ENCODE assay signal across 8 mouse cellular contexts in genomic region chr5:138994786-138995720, GRCm38 (mm10). TPM values are rescaled to one million over a fixed set of nuclear protein-coding genes. Genes with fewer than 3 reads are reported as not detected.
DNase-seq lines count a peak whose midpoint lies in the region; ATAC-seq and TF ChIP-seq lines count a peak whose summit lies in the region.

No protein-coding gene starts in this region.

- H3K4me2 ChIP-seq in hindbrain, embryonic 15.5 days, result peak overlapping the region; percentile 95

- no peaks in the 10 kb centered on the region for H3K9me3 ChIP-seq in hindbrain, embryonic 15.5 days

- no peaks in the 10 kb centered on the region for H3K36me3 ChIP-seq in hindbrain, embryonic 15.5 days

- peak overlapping the region; percentile 87 for H3K9ac ChIP-seq in hindbrain, embryonic 15.5 days

- ATAC-seq in hindbrain, embryonic 15.5 days (ENCODE audit: low FRiP score, low read depth), result peak; percentile 61
- no peak for ATAC-seq in activated CD4-positive, CD25-positive, alpha-beta regulatory T cell, adult 4 months

- H3K27ac ChIP-seq in gastrocnemius, adult 2 months, result peak overlapping the region; percentile 99
- H3K27ac ChIP-seq in hindbrain, embryonic 15.5 days (replicated peaks), result peak overlapping the region; percentile 91

- peak overlapping the region; percentile 95 for H3K4me3 ChIP-seq in gastrocnemius, adult 2 months
- H3K4me3 ChIP-seq in hindbrain, embryonic 15.5 days, result peak overlapping the region; percentile 75

- intact Hi-C loops in gastrocnemius, adult 2 months (cut with DNase I), result loop anchor here (2.0 to 5.0 kb wide), 4 partner anchors 16 to 87 kb away; no protein-coding TSS in a partner anchor

- H3K4me1 ChIP-seq in hindbrain, embryonic 15.5 days (replicated peaks), result peaks cover 59% of the 10 kb centered on the region

- peaks cover 54% of the 10 kb centered on the region for H3K27me3 ChIP-seq in hindbrain, embryonic 15.5 days

- TF ChIP-seq CTCF in gastrocnemius, adult 2 months (IDR thresholded peaks at IDR 0.05), result 0 out of 2 replicates have a peak, but pooled peaks have one; percentile 5

- WGBS in hindbrain, embryonic 15.5 days, result under 1% methylated on average over 65 of the region's 127 CpGs

- peak; percentile 91 for DNase-seq in ZHBTc4 (ENCODE audit: low read depth, low spot score)
- peak; percentile 64 to 69 for DNase-seq in cerebellum, postnatal 10 days
- peak; percentile 91 for DNase-seq in gastrocnemius, adult 2 months
- peak; percentile 62 to 65 for DNase-seq in left cerebral cortex, adult 8-10 months (ENCODE audit: low spot score in 2 of 2)
- peak; percentile 81 to 88 for DNase-seq in lung, postnatal 4 days
- DNase-seq in right cerebral cortex, postnatal 14 days, result peak; percentile 76

RNA-seq across cellular contexts. Expression of gene Pdgfa, which starts 2.1 kb away (rescaled TPM):
- 10 to 100 TPM; 17.8 to 27.4 TPM for total RNA-seq in gastrocnemius, adult 2 months (2021)
- polyA plus RNA-seq in hindbrain, embryonic 15.5 days (2015; fragmentation: Nextera tagmentation; extraction: Ambion mirVana), result 23.5 and 24.8 TPM in 2 replicates
- 10 to 100 TPM; 41.9 to 48.3 (median 44.5) TPM for total RNA-seq in left cerebral cortex, adult 8-10 months (2022)
- polyA plus RNA-seq in activated CD4-positive, CD25-positive, alpha-beta regulatory T cell, adult 4 months (2017; shearing (Covaris generic)), result not detected
